Mouse (Mus musculus): ENCODE results near the gene Dnaja1.

DNA sequence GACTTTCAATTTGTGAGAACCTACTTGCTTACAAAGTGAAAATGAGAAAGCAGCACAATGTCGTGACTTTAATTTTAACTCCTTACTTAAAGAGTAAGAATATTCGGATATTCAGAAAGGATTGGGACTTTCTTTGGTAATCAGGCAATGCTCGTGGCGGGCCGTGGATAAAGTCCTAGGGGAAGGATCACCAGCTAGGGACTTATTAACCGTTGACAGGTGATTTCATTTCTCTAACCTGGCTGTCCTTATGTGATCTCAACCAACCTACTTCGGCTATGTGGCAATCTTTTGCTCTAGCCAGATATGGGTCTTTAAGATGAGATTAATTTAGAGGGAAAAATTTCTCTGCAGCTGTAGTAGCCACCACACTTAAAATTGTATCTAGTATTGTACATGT lies 3.2 kb downstream of the Dnaja1 start:
- no peak for TF ChIP-seq CTCF (IDR thresholded peaks at IDR 0.05; ENCODE audit: borderline replicate concordance, insufficient read depth, low read length)
- no peak for TF ChIP-seq POLR2A (IDR thresholded peaks at IDR 0.05; ENCODE audit: low read depth, low read length)

Measured in embryonic fibroblast, embryonic 13.5 days (primary cell).